Mouse (Mus musculus): Measurements from ENCODE around the gene Inha. TPM values are rescaled to one million over a fixed set of nuclear protein-coding genes. Genes with fewer than 3 reads are reported as not detected.

The Inha gene
- 1 to 10 TPM; 2.8 to 4.6 (median 3.9) TPM for total RNA-seq (2022)

GRCm38 (mm10) chr1:75507006-75507405 is at the start of gene Inha:
Gene Inha (plus strand): TSS chr1:75507077.
- no peak for DNase-seq (ENCODE audit: low spot score)

DNA sequence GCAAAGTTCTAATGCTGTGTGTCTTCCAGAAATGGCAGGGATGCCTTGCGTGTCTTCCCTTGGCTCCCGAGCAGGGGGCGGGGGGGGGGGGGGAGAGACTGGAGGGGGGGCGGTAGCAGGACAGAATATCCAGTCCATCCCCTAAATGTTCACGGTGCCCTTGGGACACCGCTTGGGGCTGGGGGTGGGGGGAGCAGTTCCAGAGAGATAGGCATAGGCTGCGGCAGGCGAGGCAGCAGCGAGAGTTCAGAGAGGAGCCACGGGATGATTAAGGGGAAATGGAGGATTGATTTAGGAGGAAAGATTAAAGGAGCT is 49.2 kb upstream of the Inha start:
- DNase-seq (ENCODE audit: low spot score), result no peak

DNA sequence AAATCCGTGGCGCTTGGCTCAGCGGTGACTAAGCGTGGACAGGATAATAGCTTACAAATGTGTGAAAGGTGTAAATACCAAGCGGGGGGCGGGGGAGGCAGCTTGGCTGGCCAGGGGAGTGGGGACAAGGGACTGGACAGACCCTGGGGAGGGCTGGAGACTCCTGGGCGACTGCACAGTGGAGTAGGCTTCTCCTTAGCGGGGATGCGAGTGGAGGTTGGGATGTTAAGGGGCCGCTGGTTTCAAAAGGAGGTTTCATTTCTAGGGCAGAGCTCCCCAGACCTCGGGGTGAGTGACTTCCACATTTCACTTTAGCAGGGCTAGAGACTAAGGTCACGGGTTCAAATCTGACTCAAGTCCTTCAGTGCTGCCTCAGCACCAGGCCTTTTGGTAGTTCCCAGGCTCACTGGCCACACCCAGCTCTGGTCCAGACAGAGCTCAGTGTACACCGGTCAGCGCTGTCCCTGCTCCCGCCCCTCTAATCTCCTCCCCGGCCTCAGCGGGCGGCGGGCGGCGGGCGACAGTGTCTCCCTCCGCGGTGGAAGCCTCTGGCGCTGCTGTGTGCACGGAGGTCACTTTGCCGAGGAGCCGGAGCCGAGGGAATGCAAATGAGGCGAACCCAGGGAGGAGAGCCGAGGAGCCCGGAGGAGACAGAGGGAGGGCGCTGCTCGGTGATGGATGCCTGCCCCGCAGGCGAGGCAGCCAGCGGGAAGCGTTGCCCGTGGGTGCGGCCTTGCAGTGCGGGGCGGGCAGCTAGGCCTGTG is 48.7 kb upstream of the Inha start:
- DNase-seq (ENCODE audit: low spot score), result no peak

DNA sequence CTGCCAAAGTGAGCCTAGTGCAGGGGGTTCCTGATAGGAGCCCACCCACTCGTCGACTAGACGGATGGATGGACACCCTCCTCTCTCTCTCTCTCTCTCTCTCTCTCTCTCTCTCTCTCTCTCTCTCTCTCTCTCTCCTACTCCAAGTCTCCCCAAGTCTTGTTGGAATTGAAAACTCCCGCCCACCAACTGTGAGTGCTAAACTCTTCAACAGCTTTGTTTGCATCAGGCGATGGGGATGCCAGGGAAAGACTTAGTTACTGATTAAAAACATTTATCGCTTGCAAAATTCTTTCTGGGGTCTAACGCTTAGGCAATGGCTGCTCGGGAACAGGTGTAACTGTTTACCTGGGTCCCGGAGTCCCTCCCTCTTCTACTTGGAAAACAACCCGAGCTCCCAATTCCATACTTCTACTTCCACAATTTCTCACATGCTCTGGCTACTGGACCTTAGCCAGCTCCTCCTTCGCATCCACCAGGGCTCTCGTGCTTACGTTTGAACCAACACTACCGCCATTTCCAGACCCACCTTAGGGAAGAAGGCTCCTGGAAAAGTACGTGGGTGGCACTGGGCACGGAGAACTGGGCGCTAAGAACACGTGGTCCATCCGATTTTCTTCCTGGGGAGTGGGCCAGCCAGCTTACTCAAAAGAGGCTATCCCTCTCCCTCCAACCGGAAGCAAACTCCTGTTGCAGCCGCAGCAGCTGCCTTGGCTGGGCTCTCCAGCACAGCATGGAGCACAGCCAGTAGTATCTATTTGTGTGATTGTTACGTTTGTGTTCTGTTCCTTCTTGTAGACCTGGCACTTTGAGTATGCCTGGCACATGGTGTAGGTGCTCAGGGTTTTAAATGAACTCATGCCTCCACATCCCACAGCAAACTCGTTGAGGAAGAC is 47.8 kb upstream of the Inha start:
- peak; percentile 41 for DNase-seq (ENCODE audit: low spot score)

- DNase-seq (ENCODE audit: low spot score), result no peak
Measured at GRCm38 (mm10) chr1:75460297-75460696, 46.6 kb upstream of the Inha start.

- DNase-seq (ENCODE audit: low spot score), result no peak
Measured at GRCm38 (mm10) chr1:75462636-75463035, 44.2 kb upstream of the Inha start.

DNA sequence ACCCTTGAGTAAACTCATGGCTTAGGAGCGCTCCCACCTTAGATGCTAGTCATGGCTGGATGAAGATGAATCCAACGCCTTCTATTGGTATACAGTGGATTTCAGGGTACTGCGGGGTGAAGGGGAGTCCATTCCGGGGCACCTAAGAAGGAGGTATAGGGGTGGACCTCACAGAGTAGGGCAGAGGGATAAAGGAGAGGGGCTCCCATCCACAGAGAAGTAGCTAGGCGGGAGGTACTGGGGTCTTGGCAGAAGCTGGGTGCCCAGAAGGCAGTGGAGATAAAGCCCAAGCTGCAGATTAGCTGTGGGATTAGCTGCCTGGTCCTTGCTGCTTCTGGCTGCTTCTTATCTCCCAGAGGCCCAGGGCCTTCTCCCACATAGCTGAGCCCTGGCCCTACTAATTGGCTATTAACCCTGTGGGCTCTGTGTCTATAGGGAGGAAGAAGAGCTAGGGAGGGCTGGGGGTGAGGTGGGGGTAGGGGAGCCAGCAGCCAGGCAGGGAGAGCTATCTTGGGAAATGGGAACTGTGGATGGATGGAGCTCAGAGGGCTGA is 43.1 kb upstream of the Inha start:
- DNase-seq (ENCODE audit: low spot score), result no peak

GRCm38 (mm10) chr1:75467215-75467927 is 39.5 kb upstream of the Inha start:
- peak; percentile 76 for DNase-seq (ENCODE audit: low spot score)

- DNase-seq (ENCODE audit: low spot score), result no peak
Measured at GRCm38 (mm10) chr1:75469287-75469825, 37.5 kb upstream of the Inha start.

- no peak for DNase-seq (ENCODE audit: low spot score)
Measured at GRCm38 (mm10) chr1:75476441-75476840, 30.4 kb upstream of the Inha start.

GRCm38 (mm10) chr1:75477264-75477965 is 29.5 kb upstream of the Inha start:
- no peak for DNase-seq (ENCODE audit: low spot score)

- DNase-seq (ENCODE audit: low spot score), result no peak
Measured at GRCm38 (mm10) chr1:75477966-75478290, 28.9 kb upstream of the Inha start.

DNA sequence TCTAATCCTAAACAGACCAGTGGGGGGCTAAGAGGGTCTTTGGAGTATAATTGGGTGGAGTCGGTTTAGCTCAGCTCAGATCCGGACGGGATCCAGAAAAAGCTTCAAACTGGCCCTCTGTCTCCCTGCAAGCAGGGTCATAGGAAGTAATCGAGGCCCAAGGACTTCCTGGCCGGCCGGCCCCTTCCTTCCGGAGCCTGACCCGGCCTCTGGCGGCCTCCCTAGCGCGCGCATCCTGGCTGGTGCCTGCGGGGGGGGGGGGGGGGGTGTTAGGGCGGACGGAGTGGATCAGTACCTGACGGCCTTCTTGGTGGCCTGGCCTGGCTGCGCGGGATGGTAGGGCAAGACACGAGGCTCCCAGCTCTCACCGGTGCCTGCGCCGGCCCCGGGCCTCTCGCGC is 28.4 kb upstream of the Inha start:
- no peak for DNase-seq (ENCODE audit: low spot score)

- peak; percentile 92 for DNase-seq (ENCODE audit: low spot score)
Measured at GRCm38 (mm10) chr1:75478916-75479634, 27.8 kb upstream of the Inha start, which contains the start of the genes Chpf and Tmem198. Gene Chpf (minus strand): TSS chr1:75479307. Gene Tmem198 (plus strand): TSS chr1:75479532.

DNA sequence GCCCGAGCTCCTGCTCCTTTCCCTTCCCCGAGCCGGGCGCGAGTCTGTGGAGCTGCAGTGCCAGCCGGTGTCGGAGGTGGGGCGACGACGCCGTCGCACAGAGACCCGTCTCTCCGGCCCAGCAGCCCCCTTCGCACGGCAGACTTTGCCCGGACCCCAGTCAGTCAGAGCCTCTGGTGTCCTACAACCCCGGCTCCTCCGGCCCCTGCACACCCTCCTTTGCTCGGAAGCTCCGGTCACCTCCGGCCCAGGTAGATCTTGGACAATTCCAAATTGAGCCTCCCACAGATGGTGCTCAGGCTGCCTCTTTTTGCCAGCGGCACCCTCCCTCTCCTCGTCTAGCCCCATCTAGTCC is 27.3 kb upstream of the Inha start:
- DNase-seq (ENCODE audit: low spot score), result no peak

- DNase-seq (ENCODE audit: low spot score), result no peak
Measured at GRCm38 (mm10) chr1:75480036-75480435, 26.8 kb upstream of the Inha start.

- no peak for DNase-seq (ENCODE audit: low spot score)
Measured at GRCm38 (mm10) chr1:75480735-75481134, 26.1 kb upstream of the Inha start.

DNA sequence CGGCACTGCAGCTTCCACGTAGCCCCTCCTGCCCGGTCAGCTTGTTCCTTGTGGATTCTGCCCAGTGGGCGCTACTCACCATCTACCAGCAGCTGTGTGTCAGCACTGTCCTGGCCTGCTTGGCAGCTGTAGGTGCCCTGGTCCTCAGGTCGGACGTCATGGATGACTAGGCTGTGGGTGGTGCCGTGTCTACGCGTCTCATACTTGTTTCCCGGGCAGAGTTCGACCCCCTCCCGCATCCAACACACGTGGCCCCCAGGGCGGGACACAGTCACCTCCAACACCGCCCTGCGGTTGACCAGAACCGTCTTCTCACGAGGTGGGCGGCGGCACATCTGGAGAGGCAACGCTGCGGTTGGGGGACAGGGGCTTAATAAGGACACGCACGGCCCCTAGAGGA is 20.3 kb upstream of the Inha start:
- DNase-seq (ENCODE audit: low spot score), result no peak

DNA sequence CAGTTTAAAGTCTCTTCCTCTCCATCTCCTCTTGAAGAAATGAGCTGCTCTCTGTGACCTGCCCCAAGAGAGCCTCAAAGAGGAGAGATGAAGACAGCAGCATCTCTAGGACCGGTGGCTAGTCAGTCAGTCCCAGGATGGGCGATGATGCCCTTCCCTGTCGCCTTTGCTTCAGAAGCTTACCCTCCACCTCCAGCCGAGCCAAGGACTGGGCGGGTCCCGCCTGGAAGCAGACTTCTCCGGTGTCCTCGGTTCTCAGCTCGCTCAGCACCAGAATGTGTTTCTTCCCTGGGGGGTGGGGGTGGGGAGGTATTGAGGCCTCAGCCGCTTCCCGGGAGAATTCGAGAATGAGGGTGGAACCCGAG is 19.9 kb upstream of the Inha start:
- no peak for DNase-seq (ENCODE audit: low spot score)

DNA sequence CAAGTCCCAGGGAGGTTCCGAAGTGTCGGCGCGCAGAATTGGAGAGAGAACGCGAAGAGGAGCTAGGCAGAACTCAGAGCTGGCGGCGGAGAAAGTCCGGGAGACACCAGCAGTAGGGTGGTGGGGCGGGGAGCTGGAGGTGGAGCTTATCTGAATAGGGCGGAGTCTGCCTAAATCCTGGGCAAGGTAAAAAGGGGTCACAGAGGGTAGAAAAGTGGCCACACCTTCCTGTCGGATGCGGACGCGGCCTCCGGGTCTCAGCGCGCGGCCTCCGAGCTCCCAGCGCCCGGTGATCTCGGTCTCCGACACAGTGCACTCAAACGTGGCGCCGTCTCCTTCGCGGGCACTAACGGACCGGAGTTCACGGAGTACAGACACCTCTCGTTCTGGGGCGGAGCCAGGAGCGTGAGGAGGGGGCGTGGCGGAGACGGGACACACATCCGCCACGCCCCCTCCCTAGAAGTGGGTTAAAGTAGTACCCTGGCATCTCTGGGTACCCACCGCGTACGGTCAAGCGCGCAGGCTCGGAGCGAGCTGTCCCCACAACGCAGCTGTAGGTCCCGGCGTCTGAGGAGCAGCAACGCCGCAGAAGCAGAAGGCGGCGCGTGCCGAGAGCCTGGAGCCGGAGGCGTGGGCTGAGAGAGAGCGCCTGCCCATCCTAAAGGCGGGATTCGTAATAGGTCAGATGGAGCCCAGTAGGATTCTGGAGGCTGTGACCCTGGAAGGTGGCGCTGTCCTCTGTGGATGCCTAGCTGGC is 19.3 kb upstream of the Inha start:
- no peak for DNase-seq (ENCODE audit: low spot score)
